Comparison of ENCODE assay signal across 7 mouse cellular contexts in genomic region chr9:65031894-65032268, GRCm38 (mm10). TPM values are rescaled to one million over a fixed set of nuclear protein-coding genes. Genes with fewer than 3 reads are reported as not detected.
DNase-seq lines count a peak whose midpoint lies in the region; ATAC-seq and TF ChIP-seq lines count a peak whose summit lies in the region.

No protein-coding gene starts in this region.

- peak overlapping the region; percentile 37 for H3K27ac ChIP-seq in spleen, adult 2 months (ENCODE audit: insufficient read depth, low read length)
- H3K27ac ChIP-seq in forebrain, embryonic 13.5 days = no peak overlapping the region
- H3K27ac ChIP-seq in liver, embryonic 13.5 days = peak overlapping the region; percentile 95

- no peaks in the 10 kb centered on the region for H3K27me3 ChIP-seq in spleen, adult 2 months (ENCODE audit: control insufficient read depth, insufficient read depth, low read length)
- H3K27me3 ChIP-seq in forebrain, embryonic 13.5 days = 0 out of 2 replicates have a peak, but pooled peaks cover 4% of the 10 kb centered on the region
- H3K27me3 ChIP-seq in liver, embryonic 13.5 days = no peaks in the 10 kb centered on the region

- H3K4me3 ChIP-seq in spleen, adult 2 months (ENCODE audit: extremely low read depth, insufficient read depth, insufficient read length) = peak overlapping the region; percentile 10; the same call in 1 of the 2 replicates
- H3K4me3 ChIP-seq in forebrain, embryonic 13.5 days = peak overlapping the region; percentile 100
- H3K4me3 ChIP-seq in liver, embryonic 13.5 days (replicated peaks) = peak overlapping the region; percentile 100

- TF ChIP-seq POLR2A in spleen, adult 2 months (IDR thresholded peaks at IDR 0.05; ENCODE audit: low read depth, low read length) = no peak

- H3K9ac ChIP-seq in forebrain, embryonic 13.5 days = no peak overlapping the region
- peak overlapping the region; percentile 65 for H3K9ac ChIP-seq in liver, embryonic 13.5 days

- H3K4me1 ChIP-seq in spleen, adult 2 months (ENCODE audit: control insufficient read depth, insufficient read depth, insufficient read length) = peaks cover 4% of the 10 kb centered on the region; the same call in 1 of the 2 replicates
- H3K4me1 ChIP-seq in forebrain, embryonic 13.5 days = peaks cover 16% of the 10 kb centered on the region
- peaks cover 34% of the 10 kb centered on the region for H3K4me1 ChIP-seq in liver, embryonic 13.5 days (replicated peaks)

- peak overlapping the region; percentile 97 for H3K4me2 ChIP-seq in forebrain, embryonic 13.5 days
- peak overlapping the region; percentile 69 for H3K4me2 ChIP-seq in liver, embryonic 13.5 days

- TF ChIP-seq CTCF in spleen, adult 2 months (IDR thresholded peaks at IDR 0.05; ENCODE audit: extremely low read depth, insufficient read depth, insufficient read length, insufficient replicate concordance) = no peak

- DNase-seq in spleen, adult 2 months (ENCODE audit: low read depth in 1 of 2, low spot score in 2 of 2) = no peak
- DNase-seq in spleen, postnatal 10 days (ENCODE audit: low spot score in 2 of 2) = no peak
- no peak for DNase-seq in liver, embryonic 13.5 days
- DNase-seq in adrenal gland, postnatal 14 days = no peak
- DNase-seq in layer of hippocampus, adult 11-12 months (ENCODE audit: low spot score) = no peak

- ATAC-seq in forebrain, embryonic 13.5 days = no peak; the same call in 1 of the 2 replicates
- ATAC-seq in liver, embryonic 13.5 days (ENCODE audit: low read depth) = peak; percentile 34
- ATAC-seq in activated CD4-positive, CD25-positive, alpha-beta regulatory T cell, adult 4 months = no peak

- no peaks in the 10 kb centered on the region for H3K9me3 ChIP-seq in forebrain, embryonic 13.5 days (replicated peaks)
- H3K9me3 ChIP-seq in liver, embryonic 13.5 days (replicated peaks) = no peaks in the 10 kb centered on the region

- 25% methylated on average over 4 of the region's 4 CpGs for WGBS in spleen, adult 2 months
- 34% methylated on average over 4 of the region's 4 CpGs for WGBS in forebrain, embryonic 13.5 days
- WGBS in liver, embryonic 13.5 days (ENCODE audit: insufficient replicate concordance) = 18% methylated on average over 4 of the region's 4 CpGs

- peaks cover under 1% of the 10 kb centered on the region for H3K36me3 ChIP-seq in spleen, adult 2 months (ENCODE audit: control insufficient read depth, insufficient read depth, low read length)
- peaks cover 2% of the 10 kb centered on the region for H3K36me3 ChIP-seq in forebrain, embryonic 13.5 days (ENCODE audit: poor library complexity, severe bottlenecking)
- H3K36me3 ChIP-seq in liver, embryonic 13.5 days = peaks cover 15% of the 10 kb centered on the region

RNA-seq across cellular contexts. Expression of gene Dpp8, which starts 0.3 kb away (rescaled TPM):
- polyA plus RNA-seq in spleen, adult 2 months (2012; rRNA removed) = 32.6 and 39.7 TPM in 2 replicates
- 34.9 and 41.2 TPM in 2 replicates for polyA plus RNA-seq in forebrain, embryonic 13.5 days (2015; fragmentation: Nextera tagmentation; extraction: Ambion mirVana)
- polyA plus RNA-seq in liver, embryonic 13.5 days (2015; fragmentation: Nextera tagmentation; extraction: Ambion mirVana) = 16.3 and 21.2 TPM in 2 replicates
- total RNA-seq in adrenal gland, postnatal 14 days (2021) = 86.9 and 89.5 TPM in 2 replicates
- polyA plus RNA-seq in activated CD4-positive, CD25-positive, alpha-beta regulatory T cell, adult 4 months (2017; shearing (Covaris generic)) = 10 to 100 TPM; 23.4 to 29.2 TPM

RNA-seq across cellular contexts. Expression of gene Hacd3, which starts 10.4 kb away (rescaled TPM):
- polyA plus RNA-seq in spleen, adult 2 months (2012; rRNA removed) = 12.4 and 14.4 TPM in 2 replicates
- polyA plus RNA-seq in forebrain, embryonic 13.5 days (2015; fragmentation: Nextera tagmentation; extraction: Ambion mirVana) = 151 and 159 TPM in 2 replicates
- polyA plus RNA-seq in liver, embryonic 13.5 days (2015; fragmentation: Nextera tagmentation; extraction: Ambion mirVana) = 55.7 and 69.5 TPM in 2 replicates
- 179 and 191 TPM in 2 replicates for total RNA-seq in adrenal gland, postnatal 14 days (2021)
- 100 to 1,000 TPM; 104 to 106 TPM for polyA plus RNA-seq in activated CD4-positive, CD25-positive, alpha-beta regulatory T cell, adult 4 months (2017; shearing (Covaris generic))

Comparison
In these comparisons a context has a peak if more than half of its experiments do, and no peak if none do; other contexts are left out.
1. H3K4me3 ChIP-seq: peak in every context shown above with its lines; median percentile 100 in forebrain, embryonic 13.5 days; 100 in liver, embryonic 13.5 days; 10 in spleen, adult 2 months.